Mouse (Mus musculus): ENCODE data around the gene Mrps12. TPM values are rescaled to one million over a fixed set of nuclear protein-coding genes. Genes with fewer than 3 reads are reported as not detected.

The Mrps12 gene
- polyA plus RNA-seq, 1 experiment from 2014 or later = 131 TPM

GRCm38 (mm10) chr7:28724613-28725012 lies 17.0 kb downstream of the Mrps12 start:
- ATAC-seq (ENCODE audit: insufficient number of reproducible peaks, insufficient read depth, low FRiP score, low TSS enrichment, low read depth) = no peak
- 89% methylated on average over 2 of the region's 2 CpGs for WGBS
- no peak overlapping the region for H3K4me3 ChIP-seq (replicated peaks)
- no peak overlapping the region for H3K9ac ChIP-seq (replicated peaks)
- peaks cover 6% of the 10 kb centered on the region for H3K4me1 ChIP-seq (replicated peaks)
- H3K9me3 ChIP-seq = no peaks in the 10 kb centered on the region
- peaks cover 14% of the 10 kb centered on the region; the same call in 1 of the 2 replicates for H3K36me3 ChIP-seq
- no peak overlapping the region for H3K4me2 ChIP-seq
- no peaks in the 10 kb centered on the region for H3K27me3 ChIP-seq
- no peak overlapping the region for H3K27ac ChIP-seq

DNA sequence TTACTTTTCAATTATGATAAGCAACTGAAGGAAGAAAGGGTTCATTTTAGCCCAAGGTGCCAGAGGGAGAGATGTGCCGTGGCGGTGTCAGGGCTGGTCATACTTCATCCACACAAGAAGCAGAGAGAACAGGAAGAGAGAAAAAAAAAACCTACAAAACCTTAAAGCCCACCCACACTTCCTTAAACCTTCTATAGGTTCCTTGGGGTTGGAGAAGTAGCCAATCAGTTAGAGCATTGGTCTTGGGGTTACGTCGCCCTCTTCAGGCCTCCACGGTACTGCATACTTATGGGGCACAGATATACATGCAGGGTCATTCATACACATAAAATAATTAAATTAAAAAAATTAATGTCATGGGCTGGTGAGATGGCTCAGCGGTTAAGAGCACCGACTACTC lies 19.5 kb downstream of the Mrps12 start:
- ATAC-seq (ENCODE audit: insufficient number of reproducible peaks, insufficient read depth, low FRiP score, low TSS enrichment, low read depth) = no peak
- WGBS = 92% methylated on average over 7 of the region's 7 CpGs
- Histone ChIP-seq H3K4me2 (no peak overlapping the region), H3K4me3 (replicated peaks) (no peak overlapping the region), H3K9me3 (no peaks in the 10 kb centered on the region), H3K27ac (no peak overlapping the region), H3K36me3 (peaks cover 14% of the 10 kb centered on the region; the same call in 1 of the 2 replicates), H3K27me3 (no peaks in the 10 kb centered on the region), H3K9ac (replicated peaks) (no peak overlapping the region), H3K4me1 (replicated peaks) (peaks cover 22% of the 10 kb centered on the region)

GRCm38 (mm10) chr7:28720753-28721537 lies 20.7 kb downstream of the Mrps12 start:
- peaks cover 30% of the 10 kb centered on the region for H3K4me1 ChIP-seq (replicated peaks)
- no peak overlapping the region for H3K4me2 ChIP-seq
- H3K27ac ChIP-seq = no peak overlapping the region; the same call in 1 of the 2 replicates
- H3K36me3 ChIP-seq = peaks cover 14% of the 10 kb centered on the region; the same call in 1 of the 2 replicates
- no peak overlapping the region for H3K4me3 ChIP-seq (replicated peaks)
- H3K9me3 ChIP-seq = no peaks in the 10 kb centered on the region
- peak; percentile 78; the same call in 1 of the 2 replicates for ATAC-seq (ENCODE audit: insufficient number of reproducible peaks, insufficient read depth, low FRiP score, low TSS enrichment, low read depth)
- H3K27me3 ChIP-seq = no peaks in the 10 kb centered on the region
- no peak overlapping the region for H3K9ac ChIP-seq (replicated peaks)
- WGBS = 33% methylated on average over 3 of the region's 3 CpGs

DNA sequence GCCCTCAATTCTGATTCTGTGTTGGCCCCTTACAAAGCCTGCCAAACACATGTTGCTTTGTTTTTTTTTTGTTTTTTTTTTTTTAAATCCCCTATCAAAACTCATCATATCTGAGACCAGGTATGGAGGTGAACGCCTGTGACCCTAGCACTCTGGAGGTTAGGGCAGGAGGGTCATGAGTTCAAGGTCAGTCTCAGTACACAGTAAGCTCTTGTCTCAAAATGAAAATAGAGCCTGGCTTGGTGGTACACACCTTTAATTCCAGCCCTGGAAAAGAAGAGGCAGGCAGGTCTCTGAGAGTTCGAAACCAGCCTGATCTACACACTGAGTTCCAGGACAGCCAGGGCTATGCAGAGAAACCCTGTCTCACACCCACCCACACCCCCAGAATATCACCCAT lies 22.0 kb downstream of the Mrps12 start:
- no peaks in the 10 kb centered on the region for H3K27me3 ChIP-seq
- no peak overlapping the region for H3K4me3 ChIP-seq (replicated peaks)
- H3K36me3 ChIP-seq = peaks cover 7% of the 10 kb centered on the region; the same call in 1 of the 2 replicates
- no peak overlapping the region for H3K27ac ChIP-seq
- no peaks in the 10 kb centered on the region for H3K9me3 ChIP-seq
- no peak for ATAC-seq (ENCODE audit: insufficient number of reproducible peaks, insufficient read depth, low FRiP score, low TSS enrichment, low read depth)
- no peak overlapping the region for H3K9ac ChIP-seq (replicated peaks)
- H3K4me1 ChIP-seq (replicated peaks) = peaks cover 31% of the 10 kb centered on the region
- 79% methylated on average over 2 of the region's 2 CpGs for WGBS
- H3K4me2 ChIP-seq = no peak overlapping the region

DNA sequence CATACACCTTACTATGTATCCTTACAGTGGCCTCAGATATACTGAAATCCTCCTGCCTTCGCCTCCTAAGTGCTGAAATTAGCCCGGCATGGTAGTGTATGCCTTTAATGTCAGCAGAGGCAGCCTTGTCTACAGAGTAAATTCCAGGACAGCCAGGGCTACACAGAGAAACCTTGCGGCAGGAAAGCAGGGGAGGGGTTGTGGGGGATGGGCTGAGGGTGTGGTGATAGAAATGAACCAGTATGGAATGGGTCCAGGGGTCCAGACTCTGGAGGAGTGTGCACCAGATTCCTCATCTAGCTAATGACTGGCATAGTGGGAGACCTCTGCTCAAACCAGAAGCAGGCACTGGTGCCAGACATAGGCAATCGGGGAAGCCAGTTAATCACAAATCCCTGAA lies 22.5 kb downstream of the Mrps12 start:
- WGBS = 39% methylated on average over 4 of the region's 4 CpGs
- Histone ChIP-seq H3K27ac (no peak overlapping the region), H3K4me2 (no peak overlapping the region), H3K9me3 (no peaks in the 10 kb centered on the region), H3K4me3 (replicated peaks) (no peak overlapping the region), H3K4me1 (replicated peaks) (peaks cover 31% of the 10 kb centered on the region), H3K36me3 (peaks cover 2% of the 10 kb centered on the region; the same call in 1 of the 2 replicates), H3K9ac (replicated peaks) (no peak overlapping the region), H3K27me3 (no peaks in the 10 kb centered on the region)
- ATAC-seq (ENCODE audit: insufficient number of reproducible peaks, insufficient read depth, low FRiP score, low TSS enrichment, low read depth) = no peak

DNA sequence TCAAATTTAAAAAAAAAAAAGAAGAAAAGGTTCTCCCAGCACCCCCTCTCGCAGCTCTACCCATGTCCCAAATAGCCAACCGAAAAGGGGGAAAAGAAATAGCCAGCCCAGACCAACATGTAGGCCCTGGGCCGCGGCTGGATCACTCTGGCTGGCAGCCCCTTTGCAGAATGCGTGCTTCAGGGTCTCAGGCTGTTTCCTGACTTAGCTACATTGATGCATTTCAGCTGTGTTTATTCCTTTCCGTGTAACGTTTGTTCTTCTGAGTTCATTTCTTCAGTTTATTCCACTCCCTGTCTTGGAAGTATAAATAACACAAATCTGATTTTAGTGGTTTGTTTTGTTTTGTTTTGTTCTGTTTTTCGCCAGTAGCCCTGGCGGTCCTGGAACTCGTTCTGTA lies 23.9 kb downstream of the Mrps12 start:
- peak overlapping the region; percentile 55; the same call in 1 of the 2 replicates for H3K4me3 ChIP-seq (replicated peaks)
- H3K4me1 ChIP-seq (replicated peaks) = peaks cover 31% of the 10 kb centered on the region
- no peaks in the 10 kb centered on the region for H3K27me3 ChIP-seq
- no peaks in the 10 kb centered on the region for H3K36me3 ChIP-seq
- WGBS = 77% methylated on average over 10 of the region's 10 CpGs
- no peaks in the 10 kb centered on the region for H3K9me3 ChIP-seq
- no peak overlapping the region for H3K9ac ChIP-seq (replicated peaks)
- peak overlapping the region; percentile 69 for H3K4me2 ChIP-seq
- ATAC-seq (ENCODE audit: insufficient number of reproducible peaks, insufficient read depth, low FRiP score, low TSS enrichment, low read depth) = no peak
- no peak overlapping the region for H3K27ac ChIP-seq

- peak within 1 kb of the TSS; percentile 78 for H3K27ac ChIP-seq
- peak within 1 kb of the TSS; percentile 55 for H3K4me3 ChIP-seq (replicated peaks)
- ATAC-seq (ENCODE audit: insufficient number of reproducible peaks, insufficient read depth, low FRiP score, low TSS enrichment, low read depth) = peak; percentile 53
- 2% methylated on average over 36 of the region's 36 CpGs for WGBS
- H3K27me3 ChIP-seq = no peaks in the 10 kb centered on the region
- peaks cover 31% of the 10 kb centered on the region for H3K4me1 ChIP-seq (replicated peaks)
- no peaks in the 10 kb centered on the region for H3K36me3 ChIP-seq
- H3K9me3 ChIP-seq = no peaks in the 10 kb centered on the region
- peak within 1 kb of the TSS; percentile 69 for H3K4me2 ChIP-seq
- peak within 1 kb of the TSS; percentile 76 for H3K9ac ChIP-seq (replicated peaks)
These were observed 24.9 kb downstream of the Mrps12 start, which contains the start of gene Fbxo17 for GRCm38 (mm10) chr7:28716590-28717281. Gene Fbxo17 (plus strand): TSS chr7:28716804.

GRCm38 (mm10) chr7:28715598-28715997 lies 26.0 kb downstream of the Mrps12 start:
- Histone ChIP-seq H3K36me3 (no peaks in the 10 kb centered on the region), H3K27me3 (no peaks in the 10 kb centered on the region), H3K4me2 (no peak overlapping the region), H3K27ac (no peak overlapping the region), H3K4me3 (replicated peaks) (no peak overlapping the region), H3K4me1 (replicated peaks) (peaks cover 25% of the 10 kb centered on the region), H3K9ac (replicated peaks) (no peak overlapping the region), H3K9me3 (no peaks in the 10 kb centered on the region)
- ATAC-seq (ENCODE audit: insufficient number of reproducible peaks, insufficient read depth, low FRiP score, low TSS enrichment, low read depth) = no peak
- WGBS = 92% methylated on average over 2 of the region's 2 CpGs

GRCm38 (mm10) chr7:28714667-28715066 lies 27.0 kb downstream of the Mrps12 start:
- H3K4me3 ChIP-seq (replicated peaks) = no peak overlapping the region
- WGBS = 77% methylated on average over 5 of the region's 5 CpGs

GRCm38 (mm10) chr7:28710962-28711361 lies 30.7 kb downstream of the Mrps12 start:
- no peaks in the 10 kb centered on the region for H3K36me3 ChIP-seq
- WGBS = 62% methylated on average over 3 of the region's 3 CpGs
- H3K9me3 ChIP-seq = no peaks in the 10 kb centered on the region
- H3K27ac ChIP-seq = no peak overlapping the region
- H3K27me3 ChIP-seq = no peaks in the 10 kb centered on the region
- H3K4me3 ChIP-seq (replicated peaks) = no peak overlapping the region
- no peak overlapping the region for H3K9ac ChIP-seq (replicated peaks)
- no peak overlapping the region for H3K4me2 ChIP-seq
- H3K4me1 ChIP-seq (replicated peaks) = peaks cover 2% of the 10 kb centered on the region; the same call in 1 of the 2 replicates
- no peak for ATAC-seq (ENCODE audit: insufficient number of reproducible peaks, insufficient read depth, low FRiP score, low TSS enrichment, low read depth)

More at GRCm38 (mm10) chr7:28714667-28715066, 27.0 kb downstream of the Mrps12 start:
- H3K9me3 ChIP-seq = no peaks in the 10 kb centered on the region
- no peak overlapping the region for H3K9ac ChIP-seq (replicated peaks)
- no peaks in the 10 kb centered on the region for H3K27me3 ChIP-seq
- peaks cover 25% of the 10 kb centered on the region for H3K4me1 ChIP-seq (replicated peaks)
- no peaks in the 10 kb centered on the region for H3K36me3 ChIP-seq
- ATAC-seq (ENCODE audit: insufficient number of reproducible peaks, insufficient read depth, low FRiP score, low TSS enrichment, low read depth) = no peak
- H3K27ac ChIP-seq = 0 out of 2 replicates have a peak overlapping the region, but pooled peaks have one; percentile 25
- H3K4me2 ChIP-seq = no peak overlapping the region

- no peak overlapping the region for H3K27ac ChIP-seq
- H3K9ac ChIP-seq (replicated peaks) = no peak overlapping the region
- H3K4me2 ChIP-seq = no peak overlapping the region
- no peaks in the 10 kb centered on the region for H3K27me3 ChIP-seq
- ATAC-seq (ENCODE audit: insufficient number of reproducible peaks, insufficient read depth, low FRiP score, low TSS enrichment, low read depth) = no peak
- H3K4me3 ChIP-seq (replicated peaks) = no peak overlapping the region
- H3K9me3 ChIP-seq = no peaks in the 10 kb centered on the region
- no peaks in the 10 kb centered on the region for H3K36me3 ChIP-seq
- no peaks in the 10 kb centered on the region for H3K4me1 ChIP-seq (replicated peaks)
These were observed 32.2 kb downstream of the Mrps12 start for GRCm38 (mm10) chr7:28709454-28709853.

Measured in limb, embryonic 12.5 days (tissue).